Mouse (Mus musculus): ENCODE measurements around the gene Rora. TPM values are rescaled to one million over a fixed set of nuclear protein-coding genes. Genes with fewer than 3 reads are reported as not detected.

The Rora gene
- polyA plus RNA-seq, 1 experiment from 2014 or later = 12.5 TPM

GRCm38 (mm10) chr9:68933159-68933558, 279.6 kb downstream of the Rora start:
- no peak overlapping the region for H3K4me3 ChIP-seq
- no peak for ATAC-seq (ENCODE audit: insufficient number of reproducible peaks, insufficient read depth, low FRiP score, low TSS enrichment)
- no peak overlapping the region for H3K27ac ChIP-seq
- peaks cover 16% of the 10 kb centered on the region; the same call in 1 of the 2 replicates for H3K4me1 ChIP-seq
- WGBS = 61% methylated on average over 3 of the region's 3 CpGs
- H3K4me2 ChIP-seq (replicated peaks) = no peak overlapping the region
- H3K27me3 ChIP-seq = no peaks in the 10 kb centered on the region
- H3K36me3 ChIP-seq = no peaks in the 10 kb centered on the region
- H3K9ac ChIP-seq = no peak overlapping the region
- no peaks in the 10 kb centered on the region for H3K9me3 ChIP-seq

GRCm38 (mm10) chr9:68934238-68934637, 280.7 kb downstream of the Rora start:
- no peak overlapping the region for H3K4me3 ChIP-seq
- no peak overlapping the region for H3K4me2 ChIP-seq (replicated peaks)
- H3K27me3 ChIP-seq = no peaks in the 10 kb centered on the region
- H3K27ac ChIP-seq = no peak overlapping the region
- peaks cover 16% of the 10 kb centered on the region; the same call in 1 of the 2 replicates for H3K4me1 ChIP-seq
- H3K9me3 ChIP-seq = no peaks in the 10 kb centered on the region
- no peak for ATAC-seq (ENCODE audit: insufficient number of reproducible peaks, insufficient read depth, low FRiP score, low TSS enrichment)
- WGBS = 74% methylated on average over 4 of the region's 4 CpGs
- no peak overlapping the region for H3K9ac ChIP-seq
- no peaks in the 10 kb centered on the region for H3K36me3 ChIP-seq

DNA sequence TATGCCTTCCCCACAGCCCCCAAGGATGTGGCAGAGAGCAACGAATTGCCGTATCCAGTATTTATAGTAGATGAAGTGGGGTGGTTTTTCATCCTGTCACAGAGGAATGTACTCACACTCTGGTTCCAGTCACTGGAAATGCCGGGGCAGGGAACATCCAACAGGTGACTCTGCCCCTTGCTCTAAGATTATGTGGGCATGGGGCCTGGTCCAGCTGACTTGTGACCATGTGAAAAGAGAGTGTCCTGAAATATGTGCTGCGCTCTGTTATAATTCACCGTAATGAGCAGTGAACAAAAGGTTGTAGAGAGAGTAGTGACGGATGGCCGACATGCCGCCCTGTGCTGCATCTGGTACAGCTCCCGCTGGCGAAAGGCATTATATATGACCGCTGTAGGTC, 282.0 kb downstream of the Rora start:
- Histone ChIP-seq H3K27me3 (no peaks in the 10 kb centered on the region), H3K9me3 (no peaks in the 10 kb centered on the region), H3K36me3 (no peaks in the 10 kb centered on the region), H3K9ac (no peak overlapping the region), H3K4me1 (peaks cover 9% of the 10 kb centered on the region), H3K27ac (no peak overlapping the region), H3K4me2 (replicated peaks) (no peak overlapping the region), H3K4me3 (no peak overlapping the region)
- ATAC-seq (ENCODE audit: insufficient number of reproducible peaks, insufficient read depth, low FRiP score, low TSS enrichment) = no peak
- 90% methylated on average over 11 of the region's 11 CpGs for WGBS

DNA sequence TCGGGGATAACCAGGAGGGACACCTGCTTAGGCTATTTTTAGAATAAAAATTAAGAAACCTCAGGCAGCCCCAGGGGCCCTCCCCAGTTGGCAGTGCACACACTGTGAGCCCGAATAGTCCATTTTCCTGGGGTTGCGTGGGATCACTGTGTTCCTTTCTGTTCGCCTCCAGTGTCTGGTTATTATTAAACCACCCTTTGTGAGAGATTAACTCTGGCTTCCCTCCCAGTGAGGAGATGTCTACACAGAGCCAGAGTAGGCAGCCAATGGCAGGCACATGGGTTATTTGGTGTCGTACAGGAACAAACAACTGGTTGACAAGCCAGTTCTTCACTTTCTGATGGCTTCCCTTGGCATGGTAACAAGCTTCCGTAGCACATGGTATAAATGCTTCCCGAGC, 287.5 kb downstream of the Rora start:
- WGBS = 69% methylated on average over 7 of the region's 7 CpGs
- ATAC-seq (ENCODE audit: insufficient number of reproducible peaks, insufficient read depth, low FRiP score, low TSS enrichment) = no peak
- H3K4me2 ChIP-seq (replicated peaks) = no peak overlapping the region
- H3K27ac ChIP-seq = no peak overlapping the region
- peaks cover 22% of the 10 kb centered on the region for H3K4me1 ChIP-seq
- no peaks in the 10 kb centered on the region for H3K36me3 ChIP-seq
- H3K9me3 ChIP-seq = no peaks in the 10 kb centered on the region
- no peak overlapping the region for H3K4me3 ChIP-seq
- no peak overlapping the region for H3K9ac ChIP-seq
- no peaks in the 10 kb centered on the region for H3K27me3 ChIP-seq

DNA sequence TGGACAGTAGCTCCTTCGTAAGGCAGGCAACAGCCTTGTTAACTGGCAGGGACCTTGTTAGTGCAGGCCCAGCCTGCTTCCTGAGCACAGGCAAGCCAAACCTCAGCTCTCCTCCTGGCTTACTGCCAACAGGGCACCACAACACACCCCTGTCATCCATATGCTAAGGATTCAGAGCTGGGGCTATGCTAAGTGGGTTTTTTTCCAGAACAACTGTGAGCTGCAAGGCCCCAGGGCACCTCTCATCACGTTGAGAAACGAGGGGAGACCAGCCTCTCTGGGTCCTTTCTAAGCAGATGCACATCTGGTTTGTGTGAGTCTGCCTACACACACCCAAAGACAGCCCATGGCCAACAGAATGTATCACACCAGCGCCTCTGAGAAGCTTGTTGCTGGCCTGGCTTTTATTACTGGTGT, 289.0 kb downstream of the Rora start:
- no peaks in the 10 kb centered on the region for H3K27me3 ChIP-seq
- ATAC-seq (ENCODE audit: insufficient number of reproducible peaks, insufficient read depth, low FRiP score, low TSS enrichment) = peak; percentile 80; the same call in 1 of the 2 replicates
- peak overlapping the region; percentile 73 for H3K27ac ChIP-seq

GRCm38 (mm10) chr9:68944026-68944425, 290.4 kb downstream of the Rora start:
- 94% methylated on average over 3 of the region's 3 CpGs for WGBS
- Histone ChIP-seq H3K4me3 (no peak overlapping the region), H3K9ac (no peak overlapping the region), H3K4me2 (replicated peaks) (no peak overlapping the region), H3K27me3 (no peaks in the 10 kb centered on the region), H3K27ac (no peak overlapping the region), H3K36me3 (no peaks in the 10 kb centered on the region), H3K9me3 (no peaks in the 10 kb centered on the region), H3K4me1 (peaks cover 22% of the 10 kb centered on the region)
- no peak for ATAC-seq (ENCODE audit: insufficient number of reproducible peaks, insufficient read depth, low FRiP score, low TSS enrichment)

More for the DNA sequence above, 289.0 kb downstream of the Rora start:
- Histone ChIP-seq H3K4me2 (replicated peaks) (no peak overlapping the region), H3K4me1 (peaks cover 22% of the 10 kb centered on the region), H3K4me3 (no peak overlapping the region), H3K9me3 (no peaks in the 10 kb centered on the region), H3K36me3 (no peaks in the 10 kb centered on the region), H3K9ac (no peak overlapping the region)
- WGBS = 35% methylated on average over 4 of the region's 4 CpGs

- no peak overlapping the region for H3K9ac ChIP-seq
- WGBS = 50% methylated on average over 6 of the region's 6 CpGs
- H3K36me3 ChIP-seq = no peaks in the 10 kb centered on the region
- peaks cover 5% of the 10 kb centered on the region; the same call in 1 of the 2 replicates for H3K4me1 ChIP-seq
- H3K27me3 ChIP-seq = no peaks in the 10 kb centered on the region
- no peak for ATAC-seq (ENCODE audit: insufficient number of reproducible peaks, insufficient read depth, low FRiP score, low TSS enrichment)
- no peak overlapping the region for H3K4me2 ChIP-seq (replicated peaks)
- no peak overlapping the region for H3K27ac ChIP-seq
- no peaks in the 10 kb centered on the region for H3K9me3 ChIP-seq
- H3K4me3 ChIP-seq = no peak overlapping the region
Observed at GRCm38 (mm10) chr9:68947707-68948106, 294.1 kb downstream of the Rora start.

DNA sequence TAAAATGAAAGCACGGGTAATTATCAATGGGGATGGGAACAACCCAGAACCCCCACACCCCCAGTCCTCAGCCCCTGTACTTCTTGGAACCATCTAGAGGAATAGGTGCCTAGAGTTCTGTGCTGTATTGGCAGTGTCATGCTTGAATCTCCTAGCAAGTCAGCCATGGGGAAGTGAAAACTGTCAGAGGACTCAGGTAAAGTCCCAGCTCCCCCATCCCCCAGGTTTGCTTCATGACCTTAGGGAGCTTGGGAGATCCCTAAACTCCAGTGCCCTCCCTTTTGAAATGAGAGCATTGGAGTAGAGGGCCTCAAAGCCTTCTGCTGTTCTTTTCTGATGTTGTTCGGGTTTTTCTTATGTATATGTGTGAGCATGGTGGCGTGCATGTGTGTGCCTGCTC, 294.6 kb downstream of the Rora start:
- no peaks in the 10 kb centered on the region for H3K9me3 ChIP-seq
- no peak overlapping the region for H3K4me3 ChIP-seq
- no peak overlapping the region for H3K27ac ChIP-seq
- H3K27me3 ChIP-seq = no peaks in the 10 kb centered on the region
- 74% methylated on average over 3 of the region's 3 CpGs for WGBS
- no peak overlapping the region for H3K4me2 ChIP-seq (replicated peaks)
- ATAC-seq (ENCODE audit: insufficient number of reproducible peaks, insufficient read depth, low FRiP score, low TSS enrichment) = no peak
- H3K9ac ChIP-seq = no peak overlapping the region
- 0 out of 2 replicates have a peak, but pooled peaks cover under 1% of the 10 kb centered on the region for H3K4me1 ChIP-seq
- no peaks in the 10 kb centered on the region for H3K36me3 ChIP-seq

- Histone ChIP-seq H3K4me3 (no peak overlapping the region), H3K36me3 (no peaks in the 10 kb centered on the region), H3K27ac (no peak overlapping the region), H3K4me2 (replicated peaks) (no peak overlapping the region), H3K9me3 (no peaks in the 10 kb centered on the region), H3K27me3 (no peaks in the 10 kb centered on the region), H3K9ac (no peak overlapping the region), H3K4me1 (0 out of 2 replicates have a peak, but pooled peaks cover 7% of the 10 kb centered on the region)
- WGBS = 56% methylated on average over 12 of the region's 12 CpGs
- ATAC-seq (ENCODE audit: insufficient number of reproducible peaks, insufficient read depth, low FRiP score, low TSS enrichment) = no peak
Observed at GRCm38 (mm10) chr9:68956210-68956874, 302.8 kb downstream of the Rora start.

GRCm38 (mm10) chr9:68956938-68957573, 303.5 kb downstream of the Rora start:
- 62% methylated on average over 5 of the region's 5 CpGs for whole genome bisulfite sequencing
- H3K36me3 ChIP-seq = no peaks in the 10 kb centered on the region
- no peaks in the 10 kb centered on the region for H3K9me3 ChIP-seq
- no peaks in the 10 kb centered on the region for H3K27me3 ChIP-seq
- no peak for ATAC-seq (ENCODE audit: insufficient number of reproducible peaks, insufficient read depth, low FRiP score, low TSS enrichment)
- no peak overlapping the region for H3K4me2 ChIP-seq (replicated peaks)
- H3K4me1 ChIP-seq = 0 out of 2 replicates have a peak, but pooled peaks cover 7% of the 10 kb centered on the region
- H3K9ac ChIP-seq = no peak overlapping the region
- H3K27ac ChIP-seq = no peak overlapping the region
- H3K4me3 ChIP-seq = no peak overlapping the region

- whole genome bisulfite sequencing = 88% methylated on average over 3 of the region's 3 CpGs
- Histone ChIP-seq H3K36me3 (no peaks in the 10 kb centered on the region), H3K9me3 (no peaks in the 10 kb centered on the region), H3K4me1 (0 out of 2 replicates have a peak, but pooled peaks cover 7% of the 10 kb centered on the region), H3K27ac (no peak overlapping the region), H3K9ac (no peak overlapping the region), H3K4me2 (replicated peaks) (no peak overlapping the region), H3K4me3 (no peak overlapping the region), H3K27me3 (no peaks in the 10 kb centered on the region)
- ATAC-seq (ENCODE audit: insufficient number of reproducible peaks, insufficient read depth, low FRiP score, low TSS enrichment) = no peak
Observed at GRCm38 (mm10) chr9:68957793-68958192, 304.2 kb downstream of the Rora start.

GRCm38 (mm10) chr9:68958919-68959318, 305.3 kb downstream of the Rora start:
- Histone ChIP-seq H3K9me3 (no peaks in the 10 kb centered on the region), H3K36me3 (no peaks in the 10 kb centered on the region), H3K27ac (no peak overlapping the region), H3K4me1 (0 out of 2 replicates have a peak, but pooled peaks cover 7% of the 10 kb centered on the region), H3K27me3 (no peaks in the 10 kb centered on the region), H3K4me3 (no peak overlapping the region), H3K4me2 (replicated peaks) (no peak overlapping the region), H3K9ac (no peak overlapping the region)
- WGBS = 66% methylated on average over 5 of the region's 5 CpGs
- no peak for ATAC-seq (ENCODE audit: insufficient number of reproducible peaks, insufficient read depth, low FRiP score, low TSS enrichment)
